Mouse (Mus musculus) hematopoietic stem cell, adult 5-6 weeks (primary cell): ENCODE measurements around the gene Pecr. TPM values are rescaled to one million over a fixed set of nuclear protein-coding genes. Genes with fewer than 3 reads are reported as not detected.
"Not testable (repeated sequence)": the region's sequence is repeated elsewhere in the genome, so short reads cannot be mapped to it uniquely, and the experiment has no call there.

Experiments
- ATAC-seq, 2 experiments: fragments of 125-278 bp in 1 of 2; replicated peaks in 1 of 2; 2 replicates each; pipeline ENCODE4 v1.8.0; 2016 to 2017; ENCODE audit warnings: inconsistent platforms in 2 of 2, mild to moderate bottlenecking in 2 of 2, moderate number of reproducible peaks in 2 of 2, low read depth in 1 of 2, moderate TSS enrichment in 1 of 2; ENCODE audit not compliant: low FRiP score in 2 of 2, poor library complexity in 2 of 2, severe bottlenecking in 2 of 2, insufficient read depth in 1 of 2, low TSS enrichment in 1 of 2
- total RNA-seq: library from RNA; stranded (forward); fragments of 172-1452, 232-1000 nt; gene quantifications from 2 replicates; pipeline ENCODE4 v1.2.3, GENCODE M21; 2017

The Pecr gene
- total RNA-seq, 1 experiment from 2014 or later = 10.9 TPM

DNA sequence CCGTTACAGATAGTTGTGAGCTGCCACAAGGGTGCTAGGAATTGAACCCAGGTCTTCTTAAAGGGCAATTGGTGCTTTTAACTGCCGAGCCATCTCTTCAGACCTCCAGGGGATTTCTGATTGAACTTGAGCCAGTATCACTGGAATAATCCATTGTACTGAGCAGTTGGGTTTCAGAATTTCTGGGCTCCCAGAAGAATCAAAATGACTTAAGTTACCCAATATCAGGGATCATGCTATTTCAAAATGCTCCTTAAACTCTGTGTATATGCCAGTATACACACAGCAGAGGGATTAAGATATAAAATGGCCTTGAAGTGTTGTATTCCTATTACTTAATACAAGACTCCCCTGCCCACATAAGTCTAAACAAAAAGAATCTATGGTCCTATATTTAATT, 7.8 kb upstream of the Pecr start:
- no peak for ATAC-seq

DNA sequence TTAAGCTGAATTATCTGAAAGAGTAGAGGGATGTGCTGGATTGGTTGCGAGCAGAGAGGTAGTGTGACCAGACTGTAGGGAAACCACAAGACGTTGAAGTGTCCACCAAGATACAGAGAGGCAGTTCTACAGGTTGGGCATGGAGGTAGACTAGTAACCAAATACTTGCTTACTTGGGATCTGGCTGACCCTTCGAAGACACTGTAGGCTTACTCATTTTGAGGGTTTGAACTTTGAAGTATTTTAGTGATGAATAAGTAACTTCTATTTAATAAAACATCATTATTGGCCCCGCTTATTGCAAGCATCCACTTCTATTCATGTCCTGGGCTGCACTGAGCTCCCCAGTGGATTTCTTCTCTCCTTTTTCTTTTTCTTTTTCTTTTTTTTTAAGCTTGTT, 7.3 kb upstream of the Pecr start:
- no peak for ATAC-seq

DNA sequence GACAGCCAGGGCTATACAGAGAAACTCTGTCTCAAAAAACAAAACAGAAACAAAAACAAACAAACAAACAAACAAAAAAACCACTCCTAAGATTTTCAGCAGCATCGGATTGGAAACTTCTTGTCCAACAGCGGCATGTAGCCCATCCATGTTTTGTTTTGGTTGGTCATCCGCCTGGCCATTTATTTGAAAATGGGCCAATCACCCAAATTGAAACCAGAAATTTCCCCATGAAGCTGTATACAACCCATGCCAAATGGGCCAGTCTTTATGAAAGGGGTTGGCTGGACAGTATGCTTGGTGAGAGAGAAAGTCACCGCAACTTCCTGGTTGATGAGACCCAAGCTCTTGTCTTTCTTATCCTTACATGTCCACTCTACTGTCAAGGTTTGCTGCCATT, 6.8 kb upstream of the Pecr start:
- ATAC-seq = no peak

GRCm38 (mm10) chr1:72288527-72289150, 4.5 kb upstream of the Pecr start:
- no peak for ATAC-seq

DNA sequence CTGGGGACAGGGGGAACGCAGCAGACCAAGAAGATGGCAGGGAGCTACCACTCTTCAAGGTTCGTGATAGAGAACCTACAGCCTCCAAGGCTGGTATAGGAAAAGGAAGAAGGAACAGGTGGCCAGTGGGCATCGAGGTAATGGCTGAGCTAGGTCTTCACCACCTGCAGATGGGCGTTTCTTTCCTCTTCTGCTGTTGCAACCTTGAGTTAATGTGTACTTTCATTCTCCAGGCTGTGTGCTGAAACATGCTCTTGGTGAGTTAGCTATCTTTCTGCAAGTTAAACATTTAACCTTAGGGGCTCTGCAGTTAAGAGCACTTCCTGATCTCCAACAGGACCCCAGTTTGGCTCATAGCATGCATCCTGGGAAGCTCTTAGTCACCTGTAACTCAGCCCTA, 3.8 kb upstream of the Pecr start:
- no peak for ATAC-seq

GRCm38 (mm10) chr1:72286904-72287303, 2.8 kb upstream of the Pecr start:
- ATAC-seq = no peak

DNA sequence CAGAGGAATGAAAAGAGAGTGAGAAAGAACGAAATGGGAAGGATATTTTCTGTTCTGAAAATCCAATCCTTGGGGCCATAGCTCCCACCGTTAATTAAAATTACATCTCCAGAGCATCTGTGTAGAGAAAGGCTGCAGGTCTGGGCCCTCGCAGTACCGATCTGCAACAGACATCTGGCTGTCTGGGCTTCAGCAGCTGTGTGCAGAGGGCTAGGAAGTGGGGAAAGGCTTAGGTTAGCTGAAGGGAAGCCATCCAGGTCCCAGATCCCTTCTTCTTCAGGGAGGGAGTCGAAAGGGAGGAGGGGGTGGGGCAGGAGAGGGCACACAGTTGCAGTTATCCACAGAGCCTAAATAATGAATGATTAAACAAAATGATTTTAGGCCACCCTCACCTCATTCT, 425 bp upstream of the Pecr start:
- ATAC-seq = no peak

DNA sequence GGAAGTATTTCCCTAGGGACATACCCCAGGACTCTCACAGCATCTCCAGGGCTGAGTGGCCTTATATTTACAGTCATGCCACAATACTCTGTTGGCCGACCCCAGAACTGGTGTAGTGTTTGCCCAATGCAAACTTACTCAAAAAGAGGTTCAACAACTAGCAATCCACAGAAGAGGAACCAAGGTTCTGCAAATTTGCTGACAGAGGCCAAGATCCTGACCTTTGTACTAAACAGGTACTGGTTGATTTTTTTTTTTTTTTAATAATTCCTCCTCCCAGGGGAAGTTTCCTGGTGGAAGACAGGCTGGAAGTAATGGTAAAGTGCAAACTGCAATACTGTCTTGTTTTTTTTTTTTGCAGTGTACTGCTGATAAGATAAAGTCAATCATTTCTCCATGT, 1.5 kb downstream of the Pecr start:
- ATAC-seq = no peak

DNA sequence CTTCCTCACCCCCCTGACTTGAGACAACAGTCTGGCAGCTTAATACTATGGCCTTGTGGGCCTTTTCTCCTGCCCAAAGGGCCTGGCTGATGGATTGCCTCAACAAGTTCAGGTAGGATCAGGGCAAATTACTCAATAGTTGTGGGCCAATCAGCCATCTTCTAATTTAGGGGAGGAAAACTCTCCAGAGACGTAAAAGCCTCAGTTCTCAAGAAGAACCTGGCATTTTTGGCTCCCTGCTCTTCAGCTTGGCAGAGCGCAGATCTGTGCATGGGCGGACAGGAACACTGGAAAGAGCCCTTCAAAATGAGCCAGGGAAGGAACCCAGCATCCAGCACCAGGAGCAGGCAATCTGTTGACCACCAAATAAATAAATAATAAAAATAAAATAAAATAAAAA, 6.0 kb downstream of the Pecr start:
- ATAC-seq = no peak

- no peak for ATAC-seq
Measured at GRCm38 (mm10) chr1:72263099-72263498, 21.0 kb downstream of the Pecr start.

- ATAC-seq = no peak
Measured at GRCm38 (mm10) chr1:72256381-72257256, 27.5 kb downstream of the Pecr start.

DNA sequence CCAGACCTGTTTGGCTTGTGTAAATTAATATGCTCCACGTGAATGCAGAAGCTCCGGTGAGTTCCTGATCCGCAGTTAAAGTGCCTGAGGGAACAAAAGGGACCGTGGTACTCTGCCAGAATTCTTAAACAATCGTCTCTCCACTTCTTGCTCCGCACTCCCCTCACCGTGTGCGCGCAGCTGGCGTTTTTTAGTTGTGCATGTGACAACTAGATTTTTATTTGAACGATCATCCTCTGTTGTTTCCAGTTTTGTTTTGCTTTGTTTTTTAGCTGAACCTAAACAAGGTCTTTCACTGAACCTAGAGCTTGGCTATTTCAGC, 28.3 kb downstream of the Pecr start:
- peak in 1 of 2 experiments; percentile 11; a peak in 1 of 4 replicates for ATAC-seq

- ATAC-seq = peak; percentile 82
Measured at GRCm38 (mm10) chr1:72255062-72255853, 28.9 kb downstream of the Pecr start.

DNA sequence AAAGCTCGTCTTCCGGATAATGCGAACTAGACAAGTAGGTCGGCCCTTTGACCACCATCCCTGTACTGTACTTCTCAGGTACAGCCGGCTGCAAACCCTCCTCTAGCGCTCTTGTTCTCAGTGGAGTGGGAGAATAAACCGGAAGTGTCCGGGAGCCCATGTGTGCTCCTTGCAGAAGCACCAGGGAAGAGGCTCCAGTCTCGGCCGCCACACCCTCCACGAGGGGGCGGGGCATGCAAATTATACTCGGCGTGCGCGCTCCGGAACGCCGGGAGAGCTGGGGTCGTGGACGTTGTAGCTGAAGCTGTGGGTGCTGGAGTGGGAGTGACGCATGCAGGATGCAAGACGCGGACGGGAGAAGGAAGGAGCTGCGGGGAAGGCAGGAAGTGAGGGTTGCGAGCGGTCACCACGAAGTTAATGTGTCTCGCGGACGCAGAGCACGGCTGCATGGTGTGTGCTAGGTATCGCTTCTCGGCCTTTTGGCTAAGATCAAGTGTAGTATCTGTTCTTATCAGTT, 29.5 kb downstream of the Pecr start:
- ATAC-seq = peak; percentile 80 to 86

GRCm38 (mm10) chr1:72253881-72254491, 30.1 kb downstream of the Pecr start:
- ATAC-seq = no peak

- no peak for ATAC-seq
Measured at GRCm38 (mm10) chr1:72251806-72252205, 32.3 kb downstream of the Pecr start.

DNA sequence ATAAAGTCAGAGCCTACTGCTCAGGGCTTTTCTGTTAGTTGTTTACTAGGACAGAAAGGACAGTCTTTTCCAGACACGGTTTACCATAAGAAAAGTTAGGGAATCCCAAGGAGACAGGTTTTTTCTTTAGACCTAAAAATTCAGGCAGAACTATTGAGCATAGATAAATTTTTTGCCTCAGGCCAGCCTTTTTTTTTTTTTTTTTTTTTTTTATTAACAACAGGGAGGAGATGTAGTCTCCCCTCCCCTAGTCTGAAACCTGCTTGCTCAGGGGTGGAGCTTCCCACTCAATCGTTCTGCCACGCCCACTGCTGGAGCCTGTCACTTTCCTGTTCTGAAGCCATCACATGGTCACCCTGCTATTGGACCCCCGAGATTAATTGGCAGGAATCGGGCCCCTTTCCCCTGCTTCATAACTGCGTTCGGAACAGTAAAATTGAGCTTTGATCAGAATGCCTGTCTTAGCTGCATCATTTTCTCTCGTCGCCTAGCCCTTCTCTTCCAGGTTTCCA, 35.8 kb downstream of the Pecr start:
- not testable (repeated sequence) for ATAC-seq
